Mouse (Mus musculus): Measurements from ENCODE around the gene Gm8947. TPM values are rescaled to one million over a fixed set of nuclear protein-coding genes. Genes with fewer than 3 reads are reported as not detected.
"Not testable (repeated sequence)": the region's sequence is repeated elsewhere in the genome, so short reads cannot be mapped to it uniquely, and the experiment has no call there.

The Gm8947 gene
- polyA plus RNA-seq, 1 experiment from 2014 or later, result 0.14 TPM

DNA sequence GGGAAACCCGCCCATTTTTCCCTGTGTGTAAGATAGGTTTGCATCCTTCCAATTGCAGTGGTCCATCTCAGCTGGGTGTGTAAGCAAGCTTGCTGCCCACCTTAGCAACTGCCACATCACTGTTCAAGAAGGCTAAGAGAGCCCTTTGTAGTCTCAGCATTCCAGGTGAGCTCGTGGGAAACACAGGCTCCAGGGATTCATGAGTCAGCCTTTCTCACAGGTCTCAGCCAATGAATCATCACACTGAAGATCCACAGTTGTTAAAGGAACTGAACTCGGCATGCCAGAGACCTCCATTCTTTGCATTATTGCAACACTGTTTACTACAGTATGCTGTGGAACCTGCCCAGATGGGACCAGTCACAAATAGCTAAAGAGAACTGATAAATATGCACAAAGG lies 23.5 kb upstream of the Gm8947 start:
- Histone ChIP-seq H3K4me3 (ENCODE audit: low read depth, low read length) (no peak overlapping the region), H3K4me2 (no peak overlapping the region), H3K9me3 (ENCODE audit: low read depth, low read length) (no peaks in the 10 kb centered on the region), H3K27me3 (ENCODE audit: insufficient read depth, low read length) (no peaks in the 10 kb centered on the region), H3K36me3 (ENCODE audit: insufficient read depth) (no peaks in the 10 kb centered on the region), H3K4me1 (ENCODE audit: insufficient read depth) (no peaks in the 10 kb centered on the region), H3K27ac (ENCODE audit: low read depth) (no peak overlapping the region), H3K9ac (no peak overlapping the region)
- DNase-seq (no peak), ATAC-seq (ENCODE audit: insufficient read depth) (no peak)
- WGBS, result 55% methylated on average over 3 of the region's 3 CpGs
- no peak for TF ChIP-seq CTCF (IDR thresholded peaks at IDR 0.05; ENCODE audit: low read depth)

DNA sequence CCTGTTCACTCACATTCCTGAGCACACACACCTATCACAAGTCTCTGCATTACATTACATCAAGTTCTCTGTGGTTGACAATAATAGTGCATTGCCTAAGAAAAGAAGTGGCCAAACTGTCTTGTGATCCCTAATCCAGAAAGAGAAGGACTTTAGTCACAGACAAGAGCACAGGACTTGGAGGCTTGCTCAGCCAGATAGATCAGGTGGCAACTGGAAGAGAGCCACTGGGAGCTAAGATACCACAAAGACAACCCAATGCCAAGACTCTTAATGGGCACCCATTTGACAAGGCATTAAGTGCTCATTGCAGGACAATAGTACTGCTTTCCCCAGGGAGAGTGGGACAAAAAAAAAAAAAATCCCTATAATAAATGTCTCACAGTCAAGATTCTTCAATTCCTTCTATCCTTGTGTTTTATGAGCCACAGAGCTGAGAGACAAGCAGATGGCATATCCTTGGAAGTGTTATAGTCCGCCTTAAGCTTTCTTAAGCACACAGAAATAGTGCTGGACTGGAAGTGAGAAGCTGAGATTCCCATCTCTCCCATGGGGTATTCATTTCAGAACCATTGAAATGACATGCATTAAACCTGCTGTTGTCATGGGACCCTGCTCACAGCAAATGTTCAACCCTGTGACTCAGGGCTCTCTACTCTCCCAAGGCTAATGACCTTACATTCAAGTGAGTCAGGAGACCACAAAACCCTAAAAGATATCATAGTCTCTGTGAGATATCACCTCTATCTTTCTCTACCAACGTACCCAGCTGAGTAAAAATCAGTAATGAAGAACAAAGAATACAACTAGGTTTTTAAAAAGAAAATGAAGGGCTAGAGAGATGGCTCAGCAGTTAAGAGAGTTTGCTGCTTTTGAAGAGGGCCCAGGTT lies 20.4 kb upstream of the Gm8947 start:
- WGBS, result 72% methylated on average over 2 of the region's 2 CpGs

DNA sequence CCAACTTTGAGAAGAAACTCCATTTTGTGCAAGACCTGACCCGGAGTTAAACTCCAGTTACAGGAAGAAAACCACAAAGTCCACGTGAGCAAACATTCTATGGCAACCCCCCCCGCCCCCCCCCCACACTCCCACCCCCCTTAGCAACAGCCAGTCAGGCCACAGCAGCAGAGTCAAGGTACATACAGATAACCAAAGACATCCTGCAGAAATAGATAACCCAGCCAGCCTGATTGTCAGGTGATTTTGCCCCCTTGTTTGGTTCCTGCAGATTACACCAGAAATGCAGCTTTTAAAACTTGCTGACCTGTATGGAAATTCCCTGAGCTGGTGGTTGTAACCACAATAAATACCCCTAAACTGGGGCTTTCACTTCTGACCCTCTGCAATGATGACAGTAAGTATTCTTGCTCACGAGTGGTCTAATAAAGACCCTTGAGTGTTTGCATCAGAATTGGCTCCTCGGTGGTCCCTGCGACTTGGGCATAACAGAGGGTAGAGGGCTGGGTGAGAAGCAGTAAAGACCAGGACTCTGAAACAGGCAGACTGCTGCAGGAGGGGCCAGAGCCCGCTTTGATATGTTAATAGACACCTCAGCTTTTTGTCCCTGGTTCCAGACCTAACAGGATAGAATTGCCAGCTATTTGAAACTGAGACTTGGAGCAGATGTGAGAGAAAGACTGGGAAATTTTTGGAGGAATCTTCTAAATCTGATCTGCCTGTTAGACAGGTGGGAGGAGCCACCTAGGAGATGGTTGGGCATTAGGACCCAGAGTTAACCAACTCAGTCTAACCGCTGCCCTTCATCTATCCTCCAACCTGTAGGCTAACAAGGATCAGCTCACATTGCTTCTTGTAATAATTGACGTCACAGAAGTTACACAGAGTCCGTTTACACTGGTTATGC lies 14.9 kb upstream of the Gm8947 start:
- peak overlapping the region; percentile 52 for H3K4me2 ChIP-seq
- peak; percentile 34 for DNase-seq
- no peaks in the 10 kb centered on the region for H3K36me3 ChIP-seq (ENCODE audit: insufficient read depth)
- 13% methylated on average over 10 of the region's 10 CpGs for WGBS
- no peak overlapping the region for H3K27ac ChIP-seq (ENCODE audit: low read depth)
- no peaks in the 10 kb centered on the region for H3K4me1 ChIP-seq (ENCODE audit: insufficient read depth)
- TF ChIP-seq CTCF (IDR thresholded peaks at IDR 0.05; ENCODE audit: low read depth), result no peak
- no peaks in the 10 kb centered on the region for H3K9me3 ChIP-seq (ENCODE audit: low read depth, low read length)
- H3K27me3 ChIP-seq (ENCODE audit: insufficient read depth, low read length), result no peaks in the 10 kb centered on the region
- ATAC-seq (ENCODE audit: insufficient read depth), result peak; percentile 83; the same call in 1 of the 2 replicates
- peak overlapping the region; percentile 14; the same call in 1 of the 2 replicates for H3K4me3 ChIP-seq (ENCODE audit: low read depth, low read length)
- no peak overlapping the region for H3K9ac ChIP-seq

More for the DNA sequence above, 20.4 kb upstream of the Gm8947 start:
- Histone ChIP-seq H3K27me3 (ENCODE audit: insufficient read depth, low read length) (no peaks in the 10 kb centered on the region), H3K4me3 (ENCODE audit: low read depth, low read length) (no peak overlapping the region), H3K9me3 (ENCODE audit: low read depth, low read length) (no peaks in the 10 kb centered on the region), H3K4me2 (no peak overlapping the region), H3K36me3 (ENCODE audit: insufficient read depth) (no peaks in the 10 kb centered on the region), H3K27ac (ENCODE audit: low read depth) (no peak overlapping the region), H3K4me1 (ENCODE audit: insufficient read depth) (no peaks in the 10 kb centered on the region), H3K9ac (no peak overlapping the region)
- DNase-seq (no peak), ATAC-seq (ENCODE audit: insufficient read depth) (no peak)
- TF ChIP-seq CTCF (IDR thresholded peaks at IDR 0.05; ENCODE audit: low read depth), result no peak

DNA sequence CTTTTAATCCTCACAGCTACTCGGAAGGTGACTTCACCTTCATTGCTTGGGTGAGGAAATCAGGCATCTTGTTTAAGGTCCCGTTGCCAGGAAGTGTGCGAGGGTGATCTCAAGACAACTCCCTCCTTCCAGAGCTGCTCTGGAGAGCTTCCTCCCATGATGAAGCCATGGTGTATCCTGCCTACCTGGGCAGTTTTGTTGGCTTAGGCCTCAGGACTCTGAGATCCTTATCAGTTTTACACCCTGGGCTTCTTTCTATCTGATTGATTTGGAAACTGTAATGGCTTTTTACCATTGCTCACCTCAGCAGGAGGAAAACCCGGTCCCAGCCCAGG lies 14.3 kb upstream of the Gm8947 start:
- 20% methylated on average over 4 of the region's 4 CpGs for WGBS
- ATAC-seq (ENCODE audit: insufficient read depth), result peak; percentile 38; the same call in 1 of the 2 replicates
- H3K27ac ChIP-seq (ENCODE audit: low read depth), result no peak overlapping the region

DNA sequence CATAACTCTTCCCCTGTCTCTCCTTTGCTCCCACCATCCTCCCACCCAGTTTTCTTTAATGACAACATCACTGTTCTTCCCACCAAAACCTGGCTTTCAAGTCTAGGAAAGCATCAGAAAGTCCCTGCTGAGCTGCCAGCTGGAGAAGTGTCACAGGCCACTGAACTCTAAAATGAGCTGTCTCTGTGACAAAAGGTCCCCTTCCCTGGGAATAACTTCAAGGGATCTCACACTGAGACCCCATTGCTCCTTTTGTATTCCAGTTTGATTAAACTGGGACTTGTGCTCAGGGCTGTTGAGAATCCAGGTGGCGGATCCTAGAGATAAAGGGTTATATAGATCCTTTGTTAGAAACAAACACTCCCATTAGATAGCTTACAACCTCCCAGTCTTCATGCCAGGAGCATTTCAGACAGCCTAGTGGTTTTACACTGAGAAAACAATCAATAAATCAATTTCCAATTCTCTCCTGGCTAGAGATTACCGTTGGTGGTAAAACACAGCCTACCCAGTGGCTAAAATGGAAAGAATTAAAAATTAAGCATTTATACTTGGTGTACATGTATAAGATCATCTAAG lies 13.6 kb upstream of the Gm8947 start:
- Histone ChIP-seq H3K4me1 (ENCODE audit: insufficient read depth) (no peaks in the 10 kb centered on the region), H3K4me2 (no peak overlapping the region), H3K27me3 (ENCODE audit: insufficient read depth, low read length) (no peaks in the 10 kb centered on the region), H3K36me3 (ENCODE audit: insufficient read depth) (no peaks in the 10 kb centered on the region), H3K9me3 (ENCODE audit: low read depth, low read length) (no peaks in the 10 kb centered on the region), H3K27ac (ENCODE audit: low read depth) (no peak overlapping the region), H3K4me3 (ENCODE audit: low read depth, low read length) (no peak overlapping the region), H3K9ac (no peak overlapping the region)
- no peak for TF ChIP-seq CTCF (IDR thresholded peaks at IDR 0.05; ENCODE audit: low read depth)
- 57% methylated on average over 2 of the region's 2 CpGs for WGBS
- DNase-seq (no peak), ATAC-seq (ENCODE audit: insufficient read depth) (no peak)

More for the DNA sequence above, 14.3 kb upstream of the Gm8947 start:
- Histone ChIP-seq H3K9me3 (ENCODE audit: low read depth, low read length) (no peaks in the 10 kb centered on the region), H3K36me3 (ENCODE audit: insufficient read depth) (no peaks in the 10 kb centered on the region), H3K27me3 (ENCODE audit: insufficient read depth, low read length) (no peaks in the 10 kb centered on the region), H3K4me3 (ENCODE audit: low read depth, low read length) (peak overlapping the region; percentile 14; the same call in 1 of the 2 replicates), H3K4me1 (ENCODE audit: insufficient read depth) (no peaks in the 10 kb centered on the region), H3K9ac (no peak overlapping the region), H3K4me2 (peak overlapping the region; percentile 52)
- DNase-seq, result no peak
- no peak for TF ChIP-seq CTCF (IDR thresholded peaks at IDR 0.05; ENCODE audit: low read depth)

- Histone ChIP-seq H3K36me3 (ENCODE audit: insufficient read depth) (no peaks in the 10 kb centered on the region), H3K4me1 (ENCODE audit: insufficient read depth) (no peaks in the 10 kb centered on the region), H3K27me3 (ENCODE audit: insufficient read depth, low read length) (no peaks in the 10 kb centered on the region), H3K4me2 (no peak overlapping the region), H3K9ac (no peak overlapping the region), H3K4me3 (ENCODE audit: low read depth, low read length) (no peak overlapping the region), H3K27ac (ENCODE audit: low read depth) (no peak overlapping the region), H3K9me3 (ENCODE audit: low read depth, low read length) (no peaks in the 10 kb centered on the region)
- WGBS, result 68% methylated on average over 2 of the region's 2 CpGs
- TF ChIP-seq CTCF (IDR thresholded peaks at IDR 0.05; ENCODE audit: low read depth), result no peak
- no peak for DNase-seq
- ATAC-seq (ENCODE audit: insufficient read depth), result no peak
Observed at GRCm38 (mm10) chr1:151180167-151180566, 12.0 kb upstream of the Gm8947 start.

DNA sequence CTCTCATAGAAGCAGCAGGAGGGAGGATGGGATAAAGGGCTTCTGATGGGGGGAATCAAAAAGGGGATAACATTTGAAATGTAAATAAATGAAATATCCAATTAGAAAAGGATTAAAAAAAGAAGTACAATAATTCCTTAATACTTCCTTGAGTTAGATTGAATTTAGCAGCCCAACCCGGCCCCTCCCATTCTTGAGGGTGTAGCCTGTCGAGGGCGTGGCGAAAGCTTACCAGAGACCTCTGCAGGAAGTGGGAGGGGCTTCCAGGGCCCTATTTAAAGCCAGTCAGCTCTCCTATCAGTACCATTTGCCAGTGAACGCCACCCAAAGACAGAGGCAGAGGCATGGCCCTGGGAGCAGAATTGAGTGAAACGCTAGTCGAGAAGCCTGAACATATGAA lies 9.9 kb upstream of the Gm8947 start, which contains the start of gene Gm47985:
Gene Gm47985, plus strand, starts transcription at position 272 of the 400 bp plus-strand sequence.
- H3K4me3 ChIP-seq (ENCODE audit: low read depth, low read length); H3K4me2 ChIP-seq; H3K4me1 ChIP-seq (ENCODE audit: insufficient read depth); H3K27ac ChIP-seq (ENCODE audit: low read depth); H3K36me3 ChIP-seq (ENCODE audit: insufficient read depth); DNase-seq; H3K9ac ChIP-seq; H3K27me3 ChIP-seq (ENCODE audit: insufficient read depth, low read length); ATAC-seq (ENCODE audit: insufficient read depth); H3K9me3 ChIP-seq (ENCODE audit: low read depth, low read length): not testable (repeated sequence)
- no CpG with 5 or more reads among the region's 7 CpGs for WGBS

DNA sequence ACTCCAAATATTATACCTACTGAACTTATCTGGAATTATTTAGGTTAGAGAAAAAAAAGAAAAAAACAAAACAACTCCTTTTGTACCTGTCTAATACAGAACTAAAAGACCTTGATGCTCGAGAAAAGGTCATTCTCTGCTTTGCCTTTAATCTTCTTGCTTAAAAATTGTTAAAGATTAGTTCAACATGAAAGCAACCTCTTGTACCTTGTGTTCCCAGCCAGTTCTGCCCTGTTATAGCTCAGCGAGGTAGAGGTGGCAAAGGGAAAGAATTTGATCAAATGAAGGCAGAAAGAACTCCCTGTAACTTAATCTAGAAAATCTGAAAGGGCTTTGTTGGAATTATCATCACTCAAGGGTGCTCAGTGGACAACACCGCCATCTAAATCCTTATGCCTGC lies 6.0 kb upstream of the Gm8947 start:
- H3K4me1 ChIP-seq (ENCODE audit: insufficient read depth); ATAC-seq (ENCODE audit: insufficient read depth); H3K27ac ChIP-seq (ENCODE audit: low read depth); H3K9me3 ChIP-seq (ENCODE audit: low read depth, low read length); H3K27me3 ChIP-seq (ENCODE audit: insufficient read depth, low read length); H3K4me3 ChIP-seq (ENCODE audit: low read depth, low read length); H3K9ac ChIP-seq; H3K4me2 ChIP-seq; H3K36me3 ChIP-seq (ENCODE audit: insufficient read depth); DNase-seq: not testable (repeated sequence)
- WGBS, result 68% methylated on average over 3 of the region's 3 CpGs

DNA sequence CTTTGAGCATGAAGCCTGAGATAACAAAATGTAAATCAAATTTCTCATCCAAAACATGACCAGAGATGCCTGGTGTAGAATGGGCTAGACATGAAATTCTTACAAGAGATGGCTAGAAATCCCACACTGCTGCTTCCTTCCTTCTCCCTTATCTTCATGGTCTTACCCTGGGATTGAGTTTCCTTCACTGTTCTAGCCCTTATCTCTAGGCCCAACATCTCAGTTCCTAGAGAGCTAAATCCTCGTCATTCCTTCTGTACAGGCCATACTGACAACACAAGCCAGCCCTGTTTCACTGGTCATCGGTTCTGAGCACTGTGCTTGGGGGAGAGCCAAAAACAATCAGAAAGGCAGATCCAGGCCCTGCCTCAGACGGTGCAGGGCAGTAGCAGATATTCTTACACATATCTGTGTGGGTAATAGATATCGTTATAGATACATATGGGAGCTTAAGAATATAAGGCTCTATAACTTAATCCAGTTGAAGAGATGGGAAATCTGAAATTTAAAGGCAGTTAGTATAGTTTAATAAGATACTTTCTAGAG lies 5.2 kb upstream of the Gm8947 start:
- not testable (repeated sequence) for H3K4me1 ChIP-seq (ENCODE audit: insufficient read depth); H3K36me3 ChIP-seq (ENCODE audit: insufficient read depth); ATAC-seq (ENCODE audit: insufficient read depth); H3K9ac ChIP-seq; H3K27me3 ChIP-seq (ENCODE audit: insufficient read depth, low read length); H3K4me3 ChIP-seq (ENCODE audit: low read depth, low read length); H3K4me2 ChIP-seq; DNase-seq; H3K27ac ChIP-seq (ENCODE audit: low read depth); H3K9me3 ChIP-seq (ENCODE audit: low read depth, low read length)
- 67% methylated on average over 4 of the region's 4 CpGs for WGBS
